Mouse (Mus musculus): ENCODE measurements at regions not wholly inside any gene's neighbourhood (a gene's known extent, or its start where the extent isn't known, plus 50 kb on each side); places are given as distances from the start of the nearest gene placed in this dataset.

GRCm38 (mm10) chr16:26235239-26235638 is 129.7 kb upstream of the P3h2 start:
- H3K4me3 ChIP-seq (ENCODE audit: low read depth, low read length) = no peak overlapping the region
- ATAC-seq (ENCODE audit: low FRiP score, low TSS enrichment) (no peak), DNase-seq (ENCODE audit: low spot score) (no peak)
- H3K9ac ChIP-seq (ENCODE audit: low read length) = no peak overlapping the region
- no peak overlapping the region for H3K4me2 ChIP-seq (replicated peaks; ENCODE audit: low read depth)
- no peaks in the 10 kb centered on the region for H3K27me3 ChIP-seq (ENCODE audit: control insufficient read depth, insufficient read depth, low read length)
- no peaks in the 10 kb centered on the region for H3K36me3 ChIP-seq (ENCODE audit: control insufficient read depth, insufficient read depth, low read length)
- TF ChIP-seq CTCF (IDR thresholded peaks at IDR 0.05; ENCODE audit: low read depth) (no peak), EP300 (optimal IDR thresholded peaks at IDR 0.05) (no peak)
- H3K9me3 ChIP-seq (ENCODE audit: control insufficient read depth, low read length) = no peaks in the 10 kb centered on the region
- no peak overlapping the region for H3K27ac ChIP-seq (replicated peaks)
- H3K4me1 ChIP-seq (replicated peaks; ENCODE audit: control insufficient read depth, insufficient read depth) = no peaks in the 10 kb centered on the region

GRCm38 (mm10) chr16:26234113-26234512 is 128.5 kb upstream of the P3h2 start:
- no peak overlapping the region for H3K4me3 ChIP-seq (ENCODE audit: low read depth, low read length)
- H3K9me3 ChIP-seq (ENCODE audit: control insufficient read depth, low read length) = no peaks in the 10 kb centered on the region
- H3K27ac ChIP-seq (replicated peaks) = no peak overlapping the region
- no peaks in the 10 kb centered on the region for H3K4me1 ChIP-seq (replicated peaks; ENCODE audit: control insufficient read depth, insufficient read depth)
- WGBS = 7% methylated on average over 3 of the region's 3 CpGs
- DNase-seq (ENCODE audit: low spot score) (peak; percentile 81), ATAC-seq (ENCODE audit: low FRiP score, low TSS enrichment) (peak; percentile 76)
- peak; percentile 92 for TF ChIP-seq CTCF (IDR thresholded peaks at IDR 0.05; ENCODE audit: low read depth)
- no peak for TF ChIP-seq EP300 (optimal IDR thresholded peaks at IDR 0.05)
- H3K36me3 ChIP-seq (ENCODE audit: control insufficient read depth, insufficient read depth, low read length) = no peaks in the 10 kb centered on the region
- H3K9ac ChIP-seq (ENCODE audit: low read length) = no peak overlapping the region
- H3K27me3 ChIP-seq (ENCODE audit: control insufficient read depth, insufficient read depth, low read length) = no peaks in the 10 kb centered on the region
- no peak overlapping the region for H3K4me2 ChIP-seq (replicated peaks; ENCODE audit: low read depth)

GRCm38 (mm10) chr16:26231110-26231509 is 125.5 kb upstream of the P3h2 start:
- no peaks in the 10 kb centered on the region for H3K9me3 ChIP-seq (ENCODE audit: control insufficient read depth, low read length)
- H3K36me3 ChIP-seq (ENCODE audit: control insufficient read depth, insufficient read depth, low read length) = no peaks in the 10 kb centered on the region
- no peak for ATAC-seq (ENCODE audit: low FRiP score, low TSS enrichment)
- no peak overlapping the region for H3K4me3 ChIP-seq (ENCODE audit: low read depth, low read length)
- no peak overlapping the region for H3K9ac ChIP-seq (ENCODE audit: low read length)
- no peak for DNase-seq (ENCODE audit: low spot score)
- H3K27ac ChIP-seq (replicated peaks) = no peak overlapping the region
- H3K4me1 ChIP-seq (replicated peaks; ENCODE audit: control insufficient read depth, insufficient read depth) = no peaks in the 10 kb centered on the region
- H3K27me3 ChIP-seq (ENCODE audit: control insufficient read depth, insufficient read depth, low read length) = no peaks in the 10 kb centered on the region
- no peak overlapping the region for H3K4me2 ChIP-seq (replicated peaks; ENCODE audit: low read depth)
- TF ChIP-seq EP300 (optimal IDR thresholded peaks at IDR 0.05) (no peak), CTCF (IDR thresholded peaks at IDR 0.05; ENCODE audit: low read depth) (no peak)
- WGBS = 88% methylated on average over 1 of the region's 1 CpGs

GRCm38 (mm10) chr16:26211418-26211817 is 105.8 kb upstream of the P3h2 start:
- Histone ChIP-seq H3K4me2 (replicated peaks; ENCODE audit: low read depth) (no peak overlapping the region), H3K27me3 (ENCODE audit: control insufficient read depth, insufficient read depth, low read length) (no peaks in the 10 kb centered on the region), H3K4me3 (ENCODE audit: low read depth, low read length) (no peak overlapping the region), H3K4me1 (replicated peaks; ENCODE audit: control insufficient read depth, insufficient read depth) (no peaks in the 10 kb centered on the region), H3K36me3 (ENCODE audit: control insufficient read depth, insufficient read depth, low read length) (no peaks in the 10 kb centered on the region), H3K27ac (replicated peaks) (no peak overlapping the region), H3K9ac (ENCODE audit: low read length) (no peak overlapping the region), H3K9me3 (ENCODE audit: control insufficient read depth, low read length) (no peaks in the 10 kb centered on the region)
- DNase-seq (ENCODE audit: low spot score) (no peak), ATAC-seq (ENCODE audit: low FRiP score, low TSS enrichment) (no peak)
- 34% methylated on average over 3 of the region's 3 CpGs for WGBS
- TF ChIP-seq CTCF (IDR thresholded peaks at IDR 0.05; ENCODE audit: low read depth) (no peak), EP300 (optimal IDR thresholded peaks at IDR 0.05) (no peak)

GRCm38 (mm10) chr16:26199125-26199524 is 93.5 kb upstream of the P3h2 start:
- DNase-seq (ENCODE audit: low spot score) (no peak), ATAC-seq (ENCODE audit: low FRiP score, low TSS enrichment) (no peak)
- H3K27ac ChIP-seq (replicated peaks) = no peak overlapping the region
- WGBS = 9% methylated on average over 4 of the region's 4 CpGs
- no peaks in the 10 kb centered on the region for H3K9me3 ChIP-seq (ENCODE audit: control insufficient read depth, low read length)
- H3K36me3 ChIP-seq (ENCODE audit: control insufficient read depth, insufficient read depth, low read length) = no peaks in the 10 kb centered on the region
- H3K4me2 ChIP-seq (replicated peaks; ENCODE audit: low read depth) = no peak overlapping the region
- no peaks in the 10 kb centered on the region for H3K27me3 ChIP-seq (ENCODE audit: control insufficient read depth, insufficient read depth, low read length)
- no peaks in the 10 kb centered on the region for H3K4me1 ChIP-seq (replicated peaks; ENCODE audit: control insufficient read depth, insufficient read depth)
- TF ChIP-seq EP300 (optimal IDR thresholded peaks at IDR 0.05) (no peak), CTCF (IDR thresholded peaks at IDR 0.05; ENCODE audit: low read depth) (peak; percentile 79)
- no peak overlapping the region for H3K9ac ChIP-seq (ENCODE audit: low read length)
- no peak overlapping the region for H3K4me3 ChIP-seq (ENCODE audit: low read depth, low read length)

- Histone ChIP-seq H3K4me1 (replicated peaks; ENCODE audit: control insufficient read depth, insufficient read depth) (no peaks in the 10 kb centered on the region), H3K9ac (ENCODE audit: low read length) (no peak overlapping the region), H3K27me3 (ENCODE audit: control insufficient read depth, insufficient read depth, low read length) (no peaks in the 10 kb centered on the region), H3K4me3 (ENCODE audit: low read depth, low read length) (no peak overlapping the region), H3K27ac (replicated peaks) (no peak overlapping the region), H3K36me3 (ENCODE audit: control insufficient read depth, insufficient read depth, low read length) (no peaks in the 10 kb centered on the region), H3K4me2 (replicated peaks; ENCODE audit: low read depth) (no peak overlapping the region), H3K9me3 (ENCODE audit: control insufficient read depth, low read length) (no peaks in the 10 kb centered on the region)
- no peak for TF ChIP-seq CTCF (IDR thresholded peaks at IDR 0.05; ENCODE audit: low read depth)
- TF ChIP-seq EP300 (optimal IDR thresholded peaks at IDR 0.05) = no peak
- no peak for ATAC-seq (ENCODE audit: low FRiP score, low TSS enrichment)
- DNase-seq (ENCODE audit: low spot score) = no peak
Measured at GRCm38 (mm10) chr16:26196345-26196744, 90.8 kb upstream of the P3h2 start.
